Mouse (Mus musculus): ENCODE measurements around the gene Ddit4.

DNA sequence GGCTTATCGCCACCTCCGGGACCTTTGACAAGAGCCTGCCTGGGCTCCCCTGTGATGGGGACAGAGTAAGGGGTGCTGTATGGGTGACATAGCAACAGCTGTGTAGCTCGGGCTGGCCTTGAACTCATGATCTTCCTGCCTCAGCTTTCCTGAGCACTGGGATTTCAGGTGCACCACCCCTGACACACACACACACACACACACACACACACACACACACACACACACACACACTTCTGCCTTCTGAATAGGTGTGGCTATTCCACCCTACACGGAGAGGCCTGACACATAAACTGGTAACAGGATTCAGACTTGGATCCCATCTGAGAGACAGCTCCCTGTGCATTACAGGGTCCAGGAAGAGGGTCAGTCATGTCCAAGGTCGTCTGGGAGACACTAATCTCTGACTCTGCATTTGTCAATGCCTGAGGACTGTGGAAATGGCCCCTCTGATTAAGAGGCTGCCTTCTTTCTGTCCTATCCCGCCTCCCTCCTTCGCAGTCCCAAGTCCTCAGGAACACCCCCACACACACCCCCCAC lies 42.8 kb downstream of the Ddit4 start:
- TF ChIP-seq GATA1 (IDR thresholded peaks at IDR 0.05; ENCODE audit: borderline replicate concordance, low read length), result no peak
- no peak for TF ChIP-seq FLI1 (IDR thresholded peaks at IDR 0.05; ENCODE audit: low read length)

All from megakaryocyte, embryonic 14.5 days (primary cell).